Mouse (Mus musculus) lung, adult 2 months (tissue): ENCODE data around the gene Ribc1. TPM values are rescaled to one million over a fixed set of nuclear protein-coding genes. Genes with fewer than 3 reads are reported as not detected.

Experiments used
- DNase-seq: peaks from one replicate; pipeline ENCODE4 v3.0.0; 2022
- H3K4me1 ChIP-seq: fragments of 200-500 bp; 2 replicates; pipeline ENCODE4 v1.6.1; 2011; ENCODE audit warnings: low read length; ENCODE audit not compliant: control insufficient read depth, insufficient read depth
- H3K4me3 ChIP-seq: fragments of 200-500 bp; replicated peaks from 2 replicates; pipeline ENCODE3; 2011; ENCODE audit warnings: low read depth, mild to moderate bottlenecking, control low read depth, low read length; ENCODE audit errors: extremely low read depth
- CTCF ChIP-seq: fragments of 200-500 bp; IDR thresholded peaks from 2 replicates; pipeline ENCODE4 v1.5.1; 2011; ENCODE audit warnings: mild to moderate bottlenecking, low read length, control low read depth; ENCODE audit not compliant: insufficient read depth
- POLR2A ChIP-seq: fragments of 200-500 bp; IDR thresholded peaks from 2 replicates; pipeline ENCODE4 v1.6.1; 2011; ENCODE audit warnings: low read depth, mild to moderate bottlenecking, control low read depth, low read length, borderline replicate concordance; ENCODE audit errors: extremely low read depth
- WGBS: fragments of 180-500 bp; shearing (Covaris S2); methylation state at CpG from one replicate; pipeline ENCODE4 v1.1.7; 2018; 5-methylcytosine and 5-hydroxymethylcytosine counted together
- polyA plus RNA-seq: library from polyadenylated mRNA; depleted of rRNA; stranded (reverse); fragments of >200 nt; gene quantifications from 2 replicates; pipeline ENCODE4 v1.2.3, GENCODE M21; 2012; rRNA removed

Ribc1 gene
- polyA plus RNA-seq: 0.59 and 1.1 TPM in 2 replicates

- Histone ChIP-seq H3K4me1 (peaks cover 5% of the 10 kb centered on the region), H3K4me3 (peak within 1 kb of the TSS; percentile 89)
- TF ChIP-seq CTCF: no peak
- TF ChIP-seq POLR2A: peak; percentile 76; the same call in 1 of the 2 replicates
- 26% methylated on average over 63 of the region's 64 CpGs for WGBS
- DNase-seq: peak; percentile 83
These were observed at the start of gene Ribc1, which contains the start of gene Smc1a for GRCm38 (mm10) chrX:152016151-152017145. Gene Ribc1 (minus strand): TSS chrX:152016295. Gene Smc1a (plus strand): TSS chrX:152016428.

GRCm38 (mm10) chrX:152065674-152066073 lies 49.6 kb upstream of the Ribc1 start:
- Histone ChIP-seq H3K4me3 (no peak overlapping the region), H3K4me1 (no peaks in the 10 kb centered on the region)
- 66% methylated on average over 2 of the region's 2 CpGs for WGBS
- TF ChIP-seq POLR2A (no peak), CTCF (no peak)
- DNase-seq: no peak

- H3K4me1 ChIP-seq: no peaks in the 10 kb centered on the region
- H3K4me3 ChIP-seq: no peak overlapping the region
- WGBS: 59% methylated on average over 1 of the region's 1 CpGs
- TF ChIP-seq CTCF: no peak
- no peak for TF ChIP-seq POLR2A
- no peak for DNase-seq
These were observed 38.0 kb upstream of the Ribc1 start for GRCm38 (mm10) chrX:152054094-152054493.

DNA sequence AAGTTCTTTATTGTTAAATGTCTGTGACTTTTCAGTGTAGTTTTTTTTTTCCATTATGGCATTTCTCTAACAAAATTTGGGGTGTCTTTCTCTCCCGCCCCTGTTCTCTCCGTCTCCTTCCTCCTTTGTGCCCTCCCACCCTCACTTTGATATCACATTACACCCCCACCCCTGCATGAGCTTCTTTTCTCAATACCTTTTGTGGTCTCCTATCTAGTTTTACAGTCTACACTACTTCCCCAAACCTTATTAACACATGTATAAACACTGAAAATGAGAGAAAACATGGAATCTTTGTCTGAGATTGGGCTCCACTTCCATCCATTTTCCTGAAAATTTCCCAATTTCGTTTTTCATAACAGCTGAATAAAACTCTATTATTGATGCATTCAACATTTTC lies 36.5 kb upstream of the Ribc1 start:
- 55% methylated on average over 3 of the region's 3 CpGs for WGBS
- H3K4me1 ChIP-seq: no peaks in the 10 kb centered on the region
- no peak for TF ChIP-seq CTCF
- TF ChIP-seq POLR2A: no peak
- H3K4me3 ChIP-seq: no peak overlapping the region
- DNase-seq: no peak

DNA sequence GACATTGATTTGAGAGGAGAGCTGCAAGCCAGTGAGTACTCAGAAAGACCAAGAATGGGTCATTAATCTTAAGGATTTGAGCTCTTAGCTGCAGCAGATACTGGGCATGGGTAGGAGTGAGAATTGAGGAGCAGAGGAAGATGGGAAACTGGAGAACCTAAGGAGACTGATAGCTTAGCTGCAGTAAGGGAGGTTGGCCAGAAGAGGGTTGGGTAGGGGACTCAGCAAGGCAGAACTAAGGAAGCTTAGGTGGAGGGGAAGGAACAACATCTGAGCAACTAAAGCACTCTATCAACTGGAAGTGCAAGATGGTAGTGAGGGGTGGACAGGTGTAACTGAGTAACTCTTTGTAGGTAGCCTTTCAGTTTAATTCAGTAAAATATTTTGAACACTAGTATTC lies 31.1 kb upstream of the Ribc1 start:
- Histone ChIP-seq H3K4me1 (no peaks in the 10 kb centered on the region), H3K4me3 (no peak overlapping the region)
- no peak for TF ChIP-seq CTCF
- TF ChIP-seq POLR2A: no peak
- no peak for DNase-seq

DNA sequence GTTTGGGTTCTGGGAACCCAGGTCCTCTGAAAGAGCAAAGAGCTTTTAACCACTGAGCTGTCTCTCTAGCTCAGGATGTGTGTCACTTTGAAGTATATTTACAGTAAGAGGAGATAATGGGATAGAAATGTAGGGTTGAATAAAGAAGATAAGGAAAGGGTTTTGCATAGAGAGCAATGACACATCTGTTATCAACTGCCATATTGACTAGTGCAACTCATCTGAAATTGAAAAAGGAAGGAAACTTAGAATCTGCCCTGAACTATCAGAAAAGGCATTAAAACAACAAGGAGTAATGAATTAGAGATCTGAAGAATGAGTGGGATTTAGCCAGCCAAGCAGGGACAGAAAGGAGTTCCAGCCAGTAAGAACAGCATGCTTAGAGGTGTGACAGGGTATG lies 23.8 kb upstream of the Ribc1 start:
- DNase-seq: no peak
- no peak for TF ChIP-seq CTCF
- TF ChIP-seq POLR2A: no peak
- Histone ChIP-seq H3K4me1 (no peaks in the 10 kb centered on the region), H3K4me3 (no peak overlapping the region)

GRCm38 (mm10) chrX:152019294-152019693 lies 3.2 kb upstream of the Ribc1 start:
- WGBS: 55% methylated on average over 2 of the region's 2 CpGs
- Histone ChIP-seq H3K4me3 (no peak overlapping the region), H3K4me1 (peaks cover 5% of the 10 kb centered on the region)
- no peak for DNase-seq
- TF ChIP-seq CTCF (no peak), POLR2A (no peak)

DNA sequence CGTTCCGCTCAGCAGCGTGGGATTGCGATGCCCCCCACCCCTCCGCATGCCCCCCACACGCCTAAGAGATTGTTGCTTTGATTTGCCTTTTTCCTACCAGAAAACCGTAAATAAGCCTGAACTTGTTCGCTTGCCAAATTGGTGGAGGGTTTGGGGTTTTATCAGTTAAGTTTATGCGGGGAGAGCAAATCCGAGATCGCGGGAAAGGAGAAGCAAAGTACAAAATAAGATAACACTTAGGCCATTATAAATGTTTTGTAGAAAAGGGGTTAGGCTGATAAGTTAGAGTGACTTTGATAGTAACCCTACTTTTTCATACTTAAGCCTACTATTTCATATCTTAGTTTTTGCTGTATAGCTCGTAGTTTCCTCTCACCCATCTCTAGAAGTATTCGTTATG lies 1.1 kb upstream of the Ribc1 start:
- Histone ChIP-seq H3K4me1 (peaks cover 5% of the 10 kb centered on the region), H3K4me3 (peak overlapping the region; percentile 89)
- no peak for DNase-seq
- 28% methylated on average over 14 of the region's 14 CpGs for WGBS
- TF ChIP-seq CTCF: no peak
- no peak for TF ChIP-seq POLR2A

- Histone ChIP-seq H3K4me3 (peak overlapping the region; percentile 71), H3K4me1 (peaks cover 5% of the 10 kb centered on the region)
- 31% methylated on average over 11 of the region's 11 CpGs for WGBS
- no peak for TF ChIP-seq CTCF
- no peak for TF ChIP-seq POLR2A
- no peak for DNase-seq
These were observed 344 bp downstream of the Ribc1 start for GRCm38 (mm10) chrX:152015752-152016150.

DNA sequence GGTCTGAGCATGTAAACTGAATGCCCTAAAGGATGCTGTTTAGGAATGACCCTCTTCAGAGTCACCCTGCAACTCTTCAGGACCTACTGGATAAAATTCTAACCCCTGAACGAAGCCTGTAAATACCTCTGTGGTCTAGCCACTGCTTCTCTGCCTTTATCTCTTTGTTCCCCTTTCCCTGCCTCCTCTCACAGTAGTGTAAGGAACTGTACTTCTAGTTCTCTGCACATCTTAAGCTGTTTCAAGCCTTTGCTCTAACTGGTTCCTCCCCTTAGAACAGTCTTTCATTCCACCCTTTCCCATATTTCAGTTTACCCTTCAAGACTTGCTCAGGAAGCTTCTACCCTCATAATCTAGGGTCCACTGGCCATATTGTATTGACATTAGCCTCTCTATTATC lies 8.2 kb downstream of the Ribc1 start:
- Histone ChIP-seq H3K4me1 (no peaks in the 10 kb centered on the region), H3K4me3 (no peak overlapping the region)
- WGBS: 64% methylated on average over 1 of the region's 1 CpGs
- no peak for DNase-seq
- no peak for TF ChIP-seq POLR2A
- no peak for TF ChIP-seq CTCF
